Mouse (Mus musculus) MEL (cell line): ENCODE results near the gene St6galnac3. TPM values are rescaled to one million over a fixed set of nuclear protein-coding genes. Genes with fewer than 3 reads are reported as not detected.

Experiments
- DNase-seq: peaks from one replicate; pipeline ENCODE4 v3.0.0; 2011; ENCODE audit warnings: low read depth, low spot score
- H3K27ac ChIP-seq: 2 replicates; pipeline ENCODE4 v1.5.1; 2012; ENCODE audit warnings: low read depth, mild to moderate bottlenecking, control low read depth, low read length, moderate library complexity; ENCODE audit not compliant: control insufficient read depth
- H3K27me3 ChIP-seq, 2 experiments: fragments of 150-350 bp in 1 of 2; sonication (generic) in 1 of 2; 2 replicates each; pipeline ENCODE4 v1.6.1; 2012; ENCODE audit warnings: low read length in 2 of 2, mild to moderate bottlenecking in 2 of 2, improper control_type of control experiment in 1 of 2, moderate library complexity in 1 of 2; ENCODE audit not compliant: insufficient read depth in 2 of 2, control insufficient read depth in 1 of 2
- H3K36me3 ChIP-seq, 2 experiments: 2 replicates each; pipeline ENCODE4 v1.6.1; 2012 to 2014; ENCODE audit warnings: low read length in 2 of 2, improper control_type of control experiment in 1 of 2, inconsistent platforms in 1 of 2, mild to moderate bottlenecking in 1 of 2; ENCODE audit not compliant: insufficient read depth in 2 of 2, control insufficient read depth in 1 of 2
- H3K4me1 ChIP-seq, 2 experiments: fragments of 150-350 bp in 1 of 2; sonication (generic) in 1 of 2; 2 replicates each; pipeline ENCODE4 v1.6.1; 2012; ENCODE audit warnings: low read length in 2 of 2, improper control_type of control experiment in 1 of 2, mild to moderate bottlenecking in 1 of 2; ENCODE audit not compliant: insufficient read depth in 2 of 2, control insufficient read depth in 1 of 2
- H3K4me3 ChIP-seq, 2 experiments: fragments of 150-350 bp in 1 of 2; sonication (generic) in 1 of 2; 2 replicates each; pipeline ENCODE4 v1.5.1; 2012; ENCODE audit warnings: low read depth in 2 of 2, low read length in 2 of 2, mild to moderate bottlenecking in 2 of 2, moderate library complexity in 2 of 2, control low read depth in 1 of 2, improper control_type of control experiment in 1 of 2; ENCODE audit not compliant: control insufficient read depth in 1 of 2, insufficient read depth in 1 of 2
- H3K79me2 ChIP-seq: 2 replicates; pipeline ENCODE4 v1.6.1; 2012; ENCODE audit warnings: mild to moderate bottlenecking, low read length, moderate library complexity; ENCODE audit not compliant: control insufficient read depth, poor library complexity, insufficient read depth
- H3K9ac ChIP-seq: 2 replicates; pipeline ENCODE4 v1.6.1; 2012; ENCODE audit warnings: low read depth, mild to moderate bottlenecking, control low read depth, low read length, moderate library complexity; ENCODE audit not compliant: control insufficient read depth, poor library complexity, severe bottlenecking
- H3K9me3 ChIP-seq: fragments of 150-350 bp; sonication (generic); replicated peaks from 2 replicates; pipeline ENCODE4 v1.6.1; 2012; ENCODE audit warnings: mild to moderate bottlenecking, low read length, improper control_type of control experiment, moderate library complexity; ENCODE audit not compliant: insufficient read depth
- BHLHE40 ChIP-seq: IDR thresholded peaks from 2 replicates; pipeline ENCODE4 v1.6.1; 2012; ENCODE audit warnings: low read depth, mild to moderate bottlenecking, inconsistent platforms, low read length, improper control_type of control experiment, borderline replicate concordance
- CHD2 ChIP-seq: IDR thresholded peaks from 2 replicates; pipeline ENCODE4 v1.6.1; 2011; ENCODE audit warnings: low read length, improper control_type of control experiment
- EP300 ChIP-seq, 2 experiments: IDR thresholded peaks; 2 replicates each; pipeline ENCODE4 v1.6.1; 2011; ENCODE audit warnings: improper control_type of control experiment in 2 of 2, low read length in 2 of 2, low read depth in 1 of 2, mild to moderate bottlenecking in 1 of 2
- ETS1 ChIP-seq: IDR thresholded peaks from 2 replicates; pipeline ENCODE4 v1.6.1; 2012; ENCODE audit warnings: low read depth, mild to moderate bottlenecking, inconsistent platforms, low read length, improper control_type of control experiment, moderate library complexity
- GATA1 ChIP-seq: IDR thresholded peaks from 2 replicates; pipeline ENCODE4 v1.6.1; 2011; ENCODE audit warnings: low read depth, low read length, improper control_type of control experiment
- KAT2A ChIP-seq: conservative IDR thresholded peaks from 2 replicates; pipeline ENCODE4 v1.6.1; 2012; ENCODE audit warnings: low read depth, low read length, improper control_type of control experiment, inconsistent platforms
- MAFK ChIP-seq: IDR thresholded peaks from 2 replicates; pipeline ENCODE4 v1.6.1; 2011; ENCODE audit warnings: low read depth, mild to moderate bottlenecking, low read length, improper control_type of control experiment, borderline replicate concordance
- MAZ ChIP-seq: IDR thresholded peaks from 2 replicates; pipeline ENCODE4 v1.6.1; 2012; ENCODE audit warnings: low read depth, mild to moderate bottlenecking, inconsistent platforms, low read length, improper control_type of control experiment
- MEF2A ChIP-seq: IDR thresholded peaks from 2 replicates; pipeline ENCODE4 v1.6.1; 2014; ENCODE audit warnings: low read depth, mild to moderate bottlenecking, inconsistent platforms, low read length, improper control_type of control experiment; ENCODE audit not compliant: poor library complexity, insufficient replicate concordance, severe bottlenecking; ENCODE audit errors: extremely low read depth
- MXI1 ChIP-seq: IDR thresholded peaks from 2 replicates; pipeline ENCODE4 v1.6.1; 2011; ENCODE audit warnings: mild to moderate bottlenecking, low read depth, low read length, improper control_type of control experiment
- MYB ChIP-seq: IDR thresholded peaks from 2 replicates; pipeline ENCODE4 v1.6.1; 2011; ENCODE audit warnings: mild to moderate bottlenecking, low read depth, low read length, improper control_type of control experiment
- MYC ChIP-seq: IDR thresholded peaks from 2 replicates; pipeline ENCODE4 v1.6.1; 2011; ENCODE audit warnings: low read depth, mild to moderate bottlenecking, low read length, improper control_type of control experiment, moderate library complexity
- NELFE ChIP-seq: IDR thresholded peaks from 2 replicates; pipeline ENCODE4 v1.6.1; 2011; ENCODE audit warnings: low read depth, low read length, improper control_type of control experiment
- POLR2AphosphoS5 ChIP-seq: IDR thresholded peaks from 2 replicates; pipeline ENCODE4 v1.6.1; 2012; ENCODE audit warnings: low read depth, borderline replicate concordance, mild to moderate bottlenecking, inconsistent platforms, low read length, moderate library complexity, mixed read lengths
- RAD21 ChIP-seq: IDR thresholded peaks from 2 replicates; pipeline ENCODE4 v1.6.1; 2011; ENCODE audit warnings: mild to moderate bottlenecking, low read depth, low read length, improper control_type of control experiment
- SIN3A ChIP-seq: IDR thresholded peaks from 2 replicates; pipeline ENCODE4 v1.6.1; 2012; ENCODE audit warnings: low read length, improper control_type of control experiment, inconsistent platforms
- SMC3 ChIP-seq: IDR thresholded peaks from 2 replicates; pipeline ENCODE4 v1.6.1; 2011; ENCODE audit warnings: low read depth, low read length, improper control_type of control experiment
- TAL1 ChIP-seq: IDR thresholded peaks from 2 replicates; pipeline ENCODE4 v1.6.1; 2012; ENCODE audit warnings: mild to moderate bottlenecking, inconsistent platforms, low read length, moderate library complexity, mixed read lengths
- TCF12 ChIP-seq: IDR thresholded peaks from 2 replicates; pipeline ENCODE4 v1.6.1; 2014; ENCODE audit warnings: low read depth, mild to moderate bottlenecking, inconsistent platforms, low read length, improper control_type of control experiment, moderate library complexity
- UBTF ChIP-seq: IDR thresholded peaks from 2 replicates; pipeline ENCODE4 v1.6.1; 2012; ENCODE audit warnings: low read depth, mild to moderate bottlenecking, inconsistent platforms, low read length, improper control_type of control experiment, moderate library complexity, borderline replicate concordance; ENCODE audit not compliant: insufficient read depth
- ZC3H11A ChIP-seq: IDR thresholded peaks from 2 replicates; pipeline ENCODE4 v1.6.1; 2012; ENCODE audit warnings: low read depth, mild to moderate bottlenecking, inconsistent platforms, low read length, improper control_type of control experiment
- ZMIZ1 ChIP-seq: IDR thresholded peaks from 2 replicates; pipeline ENCODE4 v1.6.1; 2012; ENCODE audit warnings: low read depth, mild to moderate bottlenecking, inconsistent platforms, low read length, improper control_type of control experiment, moderate library complexity
- ZNF384 ChIP-seq: IDR thresholded peaks from 2 replicates; pipeline ENCODE4 v1.6.1; 2012; ENCODE audit warnings: low read depth, mild to moderate bottlenecking, inconsistent platforms, low read length, improper control_type of control experiment
- polyA plus RNA-seq, 2 experiments: library from polyadenylated mRNA; stranded (reverse) in 1 of 2; unstranded in 1 of 2; fragments of >175 nt in 1 of 2; fragments of >200 nt in 1 of 2; gene quantifications; 2 replicates each; pipeline versions ENCODE4 v1.2.1 to v1.2.4; 2012; ENCODE audit warnings: low replicate concordance in 2 of 2, low read depth in 1 of 2; ENCODE audit not compliant: insufficient read length in 2 of 2, insufficient read depth in 1 of 2, missing spikeins in 1 of 2
- total RNA-seq: library from RNA; depleted of rRNA; stranded (reverse); fragments of 300-350 nt; gene quantifications from 2 replicates; pipeline ENCODE4 v1.2.3, GENCODE M21; 2012

Gene St6galnac3
- total and polyA plus RNA-seq, 3 experiments, result 7.8 to 11.4 TPM; not detected in 1

DNA sequence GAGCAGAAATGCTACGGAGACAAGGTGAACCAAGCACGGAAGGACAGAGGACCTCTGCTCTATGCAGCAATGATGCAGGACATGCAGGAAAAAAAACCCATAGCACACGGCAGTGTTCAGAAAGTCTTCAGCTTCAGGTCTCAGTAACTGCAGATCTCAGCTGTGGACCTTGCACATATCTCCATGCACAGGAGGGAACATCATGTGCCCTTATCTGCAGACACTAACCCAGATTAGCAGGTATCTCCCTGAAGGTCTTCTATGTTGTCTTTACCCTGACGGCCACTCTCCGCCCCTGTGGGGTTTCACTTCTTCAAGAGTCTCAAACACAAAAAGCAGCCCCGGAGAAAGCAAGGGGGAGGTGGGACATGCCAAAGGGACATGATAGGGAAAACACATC is 244.0 kb downstream of the St6galnac3 start:
- DNase-seq, result no peak
- TF ChIP-seq MEF2A, result no peak
- no peak for TF ChIP-seq MXI1
- no peak for TF ChIP-seq SMC3
- no peak; the same call in 1 of the 2 replicates for TF ChIP-seq TAL1
- TF ChIP-seq BHLHE40, result peak; percentile 79; the same call in 1 of the 2 replicates
- TF ChIP-seq UBTF, result no peak
- TF ChIP-seq POLR2AphosphoS5, result no peak
- no peak for TF ChIP-seq MYC
- TF ChIP-seq RAD21, result no peak
- peak; percentile 85 for TF ChIP-seq TCF12
- peak; percentile 37 for TF ChIP-seq SIN3A
- no peak for TF ChIP-seq MAZ
- peak; percentile 70 to 71 for TF ChIP-seq EP300 (IDR thresholded peaks at IDR 0.05; ENCODE audit: low read depth in 1 of 2, low read length in 2 of 2)
- 0 out of 2 replicates have a peak, but pooled peaks have one; percentile 8 for TF ChIP-seq MAFK
- TF ChIP-seq ETS1, result peak; percentile 64
- TF ChIP-seq MYB, result no peak
- TF ChIP-seq KAT2A, result no peak
- no peak for TF ChIP-seq ZMIZ1
- TF ChIP-seq NELFE, result no peak
- TF ChIP-seq ZNF384, result no peak
- no peak for TF ChIP-seq ZC3H11A
- no peak for TF ChIP-seq CHD2
- TF ChIP-seq GATA1, result peak; percentile 89
- TF ChIP-seq, all 39 proteins: peak for 7

More for the DNA sequence above, 244.0 kb downstream of the St6galnac3 start:
- Histone ChIP-seq H3K27me3 (no peaks in the 10 kb centered on the region), H3K27ac (peak overlapping the region; percentile 41), H3K4me1 (peaks cover 6 to 18% of the 10 kb centered on the region in 2 experiments), H3K36me3 (peaks cover 0 to 15% of the 10 kb centered on the region in 2 experiments; a peak in 2 of 4 replicates), H3K9ac (peak overlapping the region; percentile 4; the same call in 1 of the 2 replicates), H3K79me2 (no peaks in the 10 kb centered on the region), H3K4me3 (peak overlapping the region; percentile 11 to 23), H3K9me3 (no peaks in the 10 kb centered on the region)
